In the genomic region with DNA sequence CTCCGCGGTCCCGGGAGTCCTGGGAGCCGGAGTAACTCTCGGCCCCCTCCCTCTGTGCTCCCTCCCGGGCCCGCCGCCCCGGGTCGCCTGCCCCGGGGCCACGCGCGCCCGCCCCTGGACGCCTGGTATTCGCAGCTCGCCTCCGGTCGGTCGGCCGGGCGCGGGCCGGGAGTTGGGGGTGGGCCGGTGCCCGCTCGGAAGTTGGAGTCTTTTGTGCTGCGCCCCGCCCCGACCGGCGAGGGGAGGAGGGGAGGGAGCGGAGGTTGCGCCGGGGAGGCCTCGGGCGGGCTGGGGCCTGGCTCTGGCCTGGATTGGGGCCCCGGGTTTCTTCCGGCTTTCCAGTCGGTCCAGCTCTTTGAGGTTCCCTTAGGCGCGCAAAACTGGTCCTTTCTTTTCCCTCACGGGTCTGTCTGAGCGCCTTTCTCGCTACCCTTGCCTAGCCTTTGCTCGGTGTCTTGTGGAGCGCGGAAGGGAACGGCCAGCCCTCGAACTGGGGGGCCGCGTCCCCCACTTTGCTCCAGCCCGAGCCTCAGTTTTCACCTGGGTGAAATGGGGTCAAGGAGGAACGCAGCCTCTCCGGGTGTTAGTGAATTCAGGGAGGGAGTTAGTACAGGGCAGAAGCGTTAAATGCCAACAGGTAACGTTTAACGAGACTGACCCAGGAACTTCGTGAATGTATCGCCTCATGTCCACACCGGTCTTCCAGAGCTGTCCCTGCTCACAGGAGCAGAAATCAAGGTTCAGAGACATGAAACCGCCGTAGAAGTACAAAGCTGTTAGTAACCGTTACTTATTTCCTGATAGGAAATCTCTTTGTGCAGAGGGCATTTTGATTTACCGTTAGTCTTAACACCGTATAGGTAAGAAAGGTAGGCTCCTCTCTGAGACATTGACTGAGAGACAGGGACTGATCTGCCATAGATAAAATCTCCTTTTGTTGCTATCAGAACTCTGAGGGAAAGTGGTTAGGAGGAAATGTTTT, we compare ENCODE assay signal across 7 mouse cellular contexts. TPM values are rescaled to one million over a fixed set of nuclear protein-coding genes. Genes with fewer than 3 reads are reported as not detected.
A peak's percentile ranks its signal among the peaks of the same experiment; 100 is the strongest.
DNase-seq lines count a peak whose midpoint lies in the region; ATAC-seq lines count a peak whose summit lies in the region.

No protein-coding gene starts in this region.

- peaks cover 28% of the 10 kb centered on the region for H3K4me1 ChIP-seq in intestine, embryonic 14.5 days (replicated peaks; ENCODE audit: control insufficient read depth, insufficient read depth, low read length)
- H3K4me1 ChIP-seq in midbrain, embryonic 10.5 days = peaks cover 62% of the 10 kb centered on the region

- WGBS in intestine, embryonic 14.5 days = under 1% methylated on average over 67 of the region's 67 CpGs
- WGBS in midbrain, embryonic 10.5 days = under 1% methylated on average over 59 of the region's 67 CpGs

- H3K9ac ChIP-seq in intestine, embryonic 14.5 days (ENCODE audit: low read length) = peak overlapping the region; percentile 95

- peak overlapping the region; percentile 99 for H3K27ac ChIP-seq in intestine, embryonic 14.5 days (ENCODE audit: low read depth)
- H3K27ac ChIP-seq in midbrain, embryonic 10.5 days (replicated peaks) = peak overlapping the region; percentile 99

- no peaks in the 10 kb centered on the region for H3K9me3 ChIP-seq in intestine, embryonic 14.5 days (ENCODE audit: control insufficient read depth, low read length)
- no peaks in the 10 kb centered on the region for H3K9me3 ChIP-seq in midbrain, embryonic 10.5 days (replicated peaks)

- intact Hi-C loops in gastrocnemius, postnatal 14 days (cut with DNase I; ENCODE audit: low total_unique reads) = no loop called here
- intact Hi-C loops in left cerebral cortex, postnatal 4 days (cut with DNase I) = loop anchor here (10.0 kb wide), 1 partner anchor 63 kb away; no protein-coding TSS in a partner anchor

- ATAC-seq in intestine, embryonic 14.5 days (replicated peaks; ENCODE audit: low FRiP score, low TSS enrichment, low read depth) = peak; percentile 37

- no peaks in the 10 kb centered on the region for H3K27me3 ChIP-seq in intestine, embryonic 14.5 days (replicated peaks; ENCODE audit: control insufficient read depth, insufficient read depth, low read length)
- H3K27me3 ChIP-seq in midbrain, embryonic 10.5 days (ENCODE audit: low read depth, poor library complexity, severe bottlenecking) = no peaks in the 10 kb centered on the region

- no peaks in the 10 kb centered on the region for H3K36me3 ChIP-seq in intestine, embryonic 14.5 days (ENCODE audit: control insufficient read depth, insufficient read depth, low read length)
- H3K36me3 ChIP-seq in midbrain, embryonic 10.5 days = peaks cover 13% of the 10 kb centered on the region

- H3K4me3 ChIP-seq in intestine, embryonic 14.5 days (ENCODE audit: low read depth, low read length) = peak overlapping the region; percentile 98
- H3K4me3 ChIP-seq in midbrain, embryonic 10.5 days = peak overlapping the region; percentile 98

- peak overlapping the region; percentile 80 for H3K4me2 ChIP-seq in intestine, embryonic 14.5 days (ENCODE audit: low read length)

- peak; percentile 79 for DNase-seq in adipocyte (ENCODE audit: low spot score)
- DNase-seq in embryo, embryonic 10 days (ENCODE audit: low spot score) = peak; percentile 73
- peak; percentile 84 for DNase-seq in gastrocnemius, postnatal 14 days
- DNase-seq in intestine, embryonic 14.5 days (ENCODE audit: low spot score) = peak; percentile 79
- peak; percentile 66 for DNase-seq in left cerebral cortex, postnatal 4 days
- peak; percentile 73 for DNase-seq in midbrain, embryonic 10.5 days (ENCODE audit: low spot score)
- peak; percentile 47 for DNase-seq in skeletal muscle tissue, adult 2 months (ENCODE audit: low read depth, low spot score)

RNA-seq across cellular contexts. Expression of a gene that starts 0.8 kb away (rescaled TPM):
- not detected for total RNA-seq in gastrocnemius, postnatal 14 days (2021)
- polyA plus RNA-seq in intestine, embryonic 14.5 days (2014; fragmentation: Nextera tagmentation; extraction: Ambion mirVana) = 0.93 and 1.5 TPM in 2 replicates
- total RNA-seq in left cerebral cortex, postnatal 4 days (2021) = 1 to 10 TPM in 1 of 2 experiments, not detected in 1; 1.1 TPM
- polyA plus RNA-seq in midbrain, embryonic 10.5 days (2016; fragmentation: Nextera tagmentation; extraction: Ambion mirVana) = 0.68 and 0.94 TPM in 2 replicates

RNA-seq across cellular contexts. Expression of a gene that starts 1.1 kb away (rescaled TPM):
- total RNA-seq in gastrocnemius, postnatal 14 days (2021) = 10 to 100 TPM; 90.1 to 97.0 TPM
- 66.4 and 73.2 TPM in 2 replicates for polyA plus RNA-seq in intestine, embryonic 14.5 days (2014; fragmentation: Nextera tagmentation; extraction: Ambion mirVana)
- total RNA-seq in left cerebral cortex, postnatal 4 days (2021) = 100 to 1,000 TPM; 139 to 160 TPM
- polyA plus RNA-seq in midbrain, embryonic 10.5 days (2016; fragmentation: Nextera tagmentation; extraction: Ambion mirVana) = 48.3 and 50.1 TPM in 2 replicates

RNA-seq across cellular contexts. Expression of a gene that starts 22.1 kb away (rescaled TPM):
- total RNA-seq in gastrocnemius, postnatal 14 days (2021) = not detected
- not detected in 2 replicates for polyA plus RNA-seq in intestine, embryonic 14.5 days (2014; fragmentation: Nextera tagmentation; extraction: Ambion mirVana)
- total RNA-seq in left cerebral cortex, postnatal 4 days (2021) = not detected
- polyA plus RNA-seq in midbrain, embryonic 10.5 days (2016; fragmentation: Nextera tagmentation; extraction: Ambion mirVana) = not detected in 2 replicates

Comparison
In these comparisons a context has a peak if more than half of its experiments do, and no peak if none do; other contexts are left out.
1. Peak in every context shown above with its lines: DNase-seq, ATAC-seq, H3K4me3 ChIP-seq and H3K27ac ChIP-seq.